ENCODE assay signal across 14 mouse cellular contexts in the genomic region with DNA sequence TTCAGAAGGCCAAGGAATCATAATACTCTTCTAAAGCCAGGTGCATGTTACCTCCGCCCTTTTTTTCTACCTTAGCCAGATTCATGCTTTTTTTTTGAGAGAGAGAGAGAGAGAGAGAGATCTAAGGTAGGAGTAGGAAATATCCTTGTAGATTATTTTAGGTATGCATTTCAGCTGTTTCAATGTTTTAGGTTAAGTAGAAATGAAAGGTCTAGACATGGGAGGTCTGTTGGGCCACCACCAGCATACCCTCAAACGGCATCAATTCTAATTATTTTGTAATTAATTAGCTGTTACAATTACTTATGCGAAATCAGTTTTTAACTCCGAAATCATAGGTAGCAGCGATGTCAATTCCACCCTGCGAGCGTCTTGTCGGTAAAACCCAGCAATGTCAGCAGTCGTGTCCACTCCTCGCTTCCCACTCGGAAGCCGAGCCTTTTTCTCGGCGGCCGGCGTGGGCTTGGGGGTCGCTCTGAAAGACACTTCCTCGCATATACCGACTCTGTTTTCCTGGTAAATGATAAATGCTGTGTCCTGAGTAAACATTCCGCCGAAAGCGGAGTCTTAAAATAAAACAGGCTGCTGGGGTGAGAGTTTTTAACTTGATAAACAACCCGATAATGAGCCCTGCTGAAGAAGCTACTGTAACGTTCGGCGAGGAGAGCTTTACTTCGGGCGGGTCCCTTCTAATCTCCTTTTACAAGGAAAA. TPM values are rescaled to one million over a fixed set of nuclear protein-coding genes. Genes with fewer than 3 reads are reported as not detected.
DNase-seq lines count a peak whose midpoint lies in the region; ATAC-seq lines count a peak whose summit lies in the region.
"Had no signal": no experiment of that assay in that cellular context is flagged by ENCODE, and none has a peak within 500 bp of the region (broad histone marks: within the 10 kb centered on the region; RNA-seq: fewer than 3 reads in every experiment).

No protein-coding gene starts in this region.

- peak overlapping the region; percentile 46; the same call in 1 of the 2 replicates for H3K4me2 ChIP-seq in heart, embryonic 12.5 days
- 0 out of 2 replicates have a peak overlapping the region, but pooled peaks have one; percentile 35 for H3K4me2 ChIP-seq in hindbrain, embryonic 15.5 days

- H3K27ac ChIP-seq in heart, embryonic 12.5 days (ENCODE audit: poor library complexity, severe bottlenecking): no peak overlapping the region
- 0 out of 2 replicates have a peak overlapping the region, but pooled peaks have one; percentile 13 for H3K27ac ChIP-seq in hindbrain, embryonic 15.5 days (replicated peaks)

- no peak for DNase-seq in heart, adult 8-10 months (ENCODE audit: low spot score)
- DNase-seq in testis, postnatal 14 days (ENCODE audit: low spot score): peak; percentile 6
- DNase-seq in testis, postnatal 10 days (ENCODE audit: low spot score): no peak
- no peak for DNase-seq in natural killer cell, adult 2 months (ENCODE audit: low spot score in 2 of 2)
- DNase-seq in ovary, postnatal 36 days (ENCODE audit: low spot score): no peak
- DNase-seq: adrenal gland, postnatal 10 days; right cerebral cortex, postnatal 25 days; thymus, postnatal 14 days had no signal

- WGBS in heart, embryonic 12.5 days: 1% methylated on average over 28 of the region's 28 CpGs
- WGBS in hindbrain, embryonic 15.5 days: 1% methylated on average over 28 of the region's 28 CpGs

- H3K4me1 ChIP-seq in heart, embryonic 12.5 days (replicated peaks): peaks cover 30% of the 10 kb centered on the region
- peaks cover 24% of the 10 kb centered on the region for H3K4me1 ChIP-seq in hindbrain, embryonic 15.5 days (replicated peaks)

- H3K27me3 ChIP-seq in heart, embryonic 12.5 days (replicated peaks): peaks cover 72% of the 10 kb centered on the region
- peaks cover 66% of the 10 kb centered on the region for H3K27me3 ChIP-seq in hindbrain, embryonic 15.5 days

- no peaks in the 10 kb centered on the region for H3K36me3 ChIP-seq in heart, embryonic 12.5 days
- no peaks in the 10 kb centered on the region for H3K36me3 ChIP-seq in hindbrain, embryonic 15.5 days

- ATAC-seq in heart, embryonic 12.5 days (ENCODE audit: insufficient number of reproducible peaks, low FRiP score): no peak
- ATAC-seq in hindbrain, embryonic 15.5 days (ENCODE audit: low FRiP score, low read depth): no peak
- ATAC-seq: liver, postnatal 0 days had no signal

- no peaks in the 10 kb centered on the region for H3K9me3 ChIP-seq in heart, embryonic 12.5 days (replicated peaks)
- H3K9me3 ChIP-seq in hindbrain, embryonic 15.5 days: no peaks in the 10 kb centered on the region

- H3K9ac ChIP-seq in heart, embryonic 12.5 days: no peak overlapping the region
- H3K9ac ChIP-seq in hindbrain, embryonic 15.5 days: no peak overlapping the region
- H3K9ac ChIP-seq: liver, postnatal 0 days had no signal

- 0 out of 2 replicates have a peak overlapping the region, but pooled peaks have one; percentile 29 for H3K4me3 ChIP-seq in heart, embryonic 12.5 days
- peak overlapping the region; percentile 14; the same call in 1 of the 2 replicates for H3K4me3 ChIP-seq in hindbrain, embryonic 15.5 days

RNA-seq across cellular contexts. Expression of a gene that starts 3.4 kb away (rescaled TPM):
- polyA plus RNA-seq in heart, embryonic 12.5 days (2016; fragmentation: Nextera tagmentation; extraction: Ambion mirVana): not detected in 2 replicates
- under 1 TPM; 0.34 to 0.69 (median 0.41) TPM for total RNA-seq in heart, adult 8-10 months (2022)
- polyA plus RNA-seq in hindbrain, embryonic 15.5 days (2015; fragmentation: Nextera tagmentation; extraction: Ambion mirVana): 1.8 and 2.1 TPM in 2 replicates
- total RNA-seq: layer of hippocampus, postnatal 14 days; MEL; monocyte, adult 5-6 weeks had no signal
- polyA plus RNA-seq: liver, postnatal 0 days had no signal

RNA-seq across cellular contexts. Expression of a gene that starts 55.9 kb away (rescaled TPM):
- polyA plus RNA-seq in heart, embryonic 12.5 days (2016; fragmentation: Nextera tagmentation; extraction: Ambion mirVana): 11.2 and 13.1 TPM in 2 replicates
- total RNA-seq in heart, adult 8-10 months (2022): 1 to 10 TPM; 5.0 to 8.2 (median 6.5) TPM
- polyA plus RNA-seq in hindbrain, embryonic 15.5 days (2015; fragmentation: Nextera tagmentation; extraction: Ambion mirVana): 11.1 and 13.9 TPM in 2 replicates
